Mouse (Mus musculus) olfactory bulb, adult 2 months (tissue): Measurements from ENCODE around the gene Gm6482.
"Not testable (repeated sequence)": the region's sequence is repeated elsewhere in the genome, so short reads cannot be mapped to it uniquely, and the experiment has no call there.

Experiments
- CTCF ChIP-seq: fragments of 200-500 bp; IDR thresholded peaks from 2 replicates; pipeline ENCODE4 v1.5.1; 2012; ENCODE audit warnings: low read depth, mild to moderate bottlenecking, low read length, moderate library complexity; ENCODE audit not compliant: insufficient read depth
- POLR2A ChIP-seq: fragments of 200-500 bp; IDR thresholded peaks from 2 replicates; pipeline ENCODE4 v1.6.1; 2012; ENCODE audit warnings: mild to moderate bottlenecking, low read depth, low read length, moderate library complexity; ENCODE audit not compliant: insufficient read depth

- not testable (repeated sequence) for TF ChIP-seq POLR2A, CTCF
These were observed at the start of gene Gm6482 for GRCm38 (mm10) chr14:41408181-41408580.
